Mouse (Mus musculus): Measurements from ENCODE around the gene Nfix. TPM values are rescaled to one million over a fixed set of nuclear protein-coding genes. Genes with fewer than 3 reads are reported as not detected.

Gene Nfix
- polyA plus RNA-seq, 1 experiment from 2014 or later = 11.7 TPM

GRCm38 (mm10) chr8:84718959-84719690 is 81.0 kb downstream of the Nfix start:
- Histone ChIP-seq H3K27ac (replicated peaks) (no peak overlapping the region; the same call in 1 of the 2 replicates), H3K4me1 (peaks cover 71% of the 10 kb centered on the region), H3K27me3 (replicated peaks) (peaks cover 51% of the 10 kb centered on the region), H3K36me3 (peaks cover 49% of the 10 kb centered on the region), H3K9ac (peak overlapping the region; percentile 2; the same call in 1 of the 2 replicates), H3K9me3 (no peaks in the 10 kb centered on the region), H3K4me2 (no peak overlapping the region), H3K4me3 (no peak overlapping the region)
- no peak for ATAC-seq (ENCODE audit: extremely low read depth, insufficient number of reproducible peaks, low FRiP score, low TSS enrichment)
- WGBS = 73% methylated on average over 5 of the region's 5 CpGs

GRCm38 (mm10) chr8:84718476-84718875 is 81.7 kb downstream of the Nfix start:
- Histone ChIP-seq H3K4me1 (peaks cover 71% of the 10 kb centered on the region), H3K27ac (replicated peaks) (no peak overlapping the region), H3K4me3 (no peak overlapping the region), H3K9ac (peak overlapping the region; percentile 2; the same call in 1 of the 2 replicates), H3K9me3 (no peaks in the 10 kb centered on the region), H3K4me2 (no peak overlapping the region), H3K27me3 (replicated peaks) (peaks cover 57% of the 10 kb centered on the region), H3K36me3 (peaks cover 53% of the 10 kb centered on the region)
- no peak for ATAC-seq (ENCODE audit: extremely low read depth, insufficient number of reproducible peaks, low FRiP score, low TSS enrichment)
- 87% methylated on average over 5 of the region's 5 CpGs for WGBS

- H3K36me3 ChIP-seq = peaks cover 48% of the 10 kb centered on the region
- H3K4me1 ChIP-seq = peaks cover 70% of the 10 kb centered on the region
- no peak overlapping the region for H3K4me2 ChIP-seq
- H3K9me3 ChIP-seq = no peaks in the 10 kb centered on the region
- ATAC-seq (ENCODE audit: extremely low read depth, insufficient number of reproducible peaks, low FRiP score, low TSS enrichment) = no peak
- H3K9ac ChIP-seq = 0 out of 2 replicates have a peak overlapping the region, but pooled peaks have one; percentile 10
- H3K4me3 ChIP-seq = no peak overlapping the region
- H3K27me3 ChIP-seq (replicated peaks) = peaks cover 61% of the 10 kb centered on the region
- peak overlapping the region; percentile 20; the same call in 1 of the 2 replicates for H3K27ac ChIP-seq (replicated peaks)
- WGBS = 92% methylated on average over 11 of the region's 11 CpGs
These were observed 83.4 kb downstream of the Nfix start for GRCm38 (mm10) chr8:84716790-84717189.

GRCm38 (mm10) chr8:84715893-84716468 is 84.2 kb downstream of the Nfix start:
- Histone ChIP-seq H3K36me3 (peaks cover 42% of the 10 kb centered on the region), H3K27me3 (replicated peaks) (peaks cover 61% of the 10 kb centered on the region)

GRCm38 (mm10) chr8:84714161-84714560 is 86.0 kb downstream of the Nfix start:
- Histone ChIP-seq H3K4me1 (peaks cover 69% of the 10 kb centered on the region), H3K9ac (peak overlapping the region; percentile 64; the same call in 1 of the 2 replicates), H3K27ac (replicated peaks) (peak overlapping the region; percentile 95), H3K4me3 (no peak overlapping the region), H3K36me3 (peaks cover 29% of the 10 kb centered on the region), H3K4me2 (no peak overlapping the region), H3K9me3 (no peaks in the 10 kb centered on the region), H3K27me3 (replicated peaks) (peaks cover 51% of the 10 kb centered on the region)
- WGBS = 75% methylated on average over 4 of the region's 4 CpGs
- ATAC-seq (ENCODE audit: extremely low read depth, insufficient number of reproducible peaks, low FRiP score, low TSS enrichment) = no peak

More at GRCm38 (mm10) chr8:84715893-84716468, 84.2 kb downstream of the Nfix start:
- peak overlapping the region; percentile 50 for H3K9ac ChIP-seq
- no peak for ATAC-seq (ENCODE audit: extremely low read depth, insufficient number of reproducible peaks, low FRiP score, low TSS enrichment)
- no peaks in the 10 kb centered on the region for H3K9me3 ChIP-seq
- no peak overlapping the region for H3K27ac ChIP-seq (replicated peaks)
- peaks cover 71% of the 10 kb centered on the region for H3K4me1 ChIP-seq
- WGBS = 16% methylated on average over 27 of the region's 27 CpGs
- H3K4me3 ChIP-seq = peak overlapping the region; percentile 10; the same call in 1 of the 2 replicates
- H3K4me2 ChIP-seq = peak overlapping the region; percentile 49

GRCm38 (mm10) chr8:84713381-84713780 is 86.8 kb downstream of the Nfix start:
- 61% methylated on average over 4 of the region's 4 CpGs for WGBS
- Histone ChIP-seq H3K36me3 (peaks cover 23% of the 10 kb centered on the region), H3K9ac (peak overlapping the region; percentile 64), H3K9me3 (no peaks in the 10 kb centered on the region), H3K4me1 (peaks cover 69% of the 10 kb centered on the region), H3K4me3 (no peak overlapping the region), H3K27me3 (replicated peaks) (peaks cover 54% of the 10 kb centered on the region), H3K27ac (replicated peaks) (peak overlapping the region; percentile 95), H3K4me2 (0 out of 2 replicates have a peak overlapping the region, but pooled peaks have one; percentile 16)
- no peak for ATAC-seq (ENCODE audit: extremely low read depth, insufficient number of reproducible peaks, low FRiP score, low TSS enrichment)

- Histone ChIP-seq H3K27ac (replicated peaks) (peak overlapping the region; percentile 95), H3K9me3 (no peaks in the 10 kb centered on the region), H3K27me3 (replicated peaks) (peaks cover 55% of the 10 kb centered on the region), H3K36me3 (peaks cover 24% of the 10 kb centered on the region), H3K4me2 (peak overlapping the region; percentile 16), H3K4me1 (peaks cover 75% of the 10 kb centered on the region), H3K9ac (peak overlapping the region; percentile 64), H3K4me3 (no peak overlapping the region)
- no peak for ATAC-seq (ENCODE audit: extremely low read depth, insufficient number of reproducible peaks, low FRiP score, low TSS enrichment)
- WGBS = 39% methylated on average over 3 of the region's 3 CpGs
These were observed 87.4 kb downstream of the Nfix start for GRCm38 (mm10) chr8:84712759-84713120.

GRCm38 (mm10) chr8:84711933-84712758 is 88.0 kb downstream of the Nfix start:
- Histone ChIP-seq H3K4me2 (peak overlapping the region; percentile 20), H3K4me1 (peaks cover 81% of the 10 kb centered on the region), H3K9me3 (no peaks in the 10 kb centered on the region), H3K36me3 (peaks cover 25% of the 10 kb centered on the region), H3K27me3 (replicated peaks) (peaks cover 55% of the 10 kb centered on the region), H3K4me3 (no peak overlapping the region), H3K27ac (replicated peaks) (peak overlapping the region; percentile 95), H3K9ac (peak overlapping the region; percentile 41)
- peak; percentile 26; the same call in 1 of the 2 replicates for ATAC-seq (ENCODE audit: extremely low read depth, insufficient number of reproducible peaks, low FRiP score, low TSS enrichment)
- WGBS = 29% methylated on average over 11 of the region's 11 CpGs

- 42% methylated on average over 3 of the region's 3 CpGs for WGBS
- peak overlapping the region; percentile 20; the same call in 1 of the 2 replicates for H3K4me2 ChIP-seq
These were observed 88.8 kb downstream of the Nfix start for GRCm38 (mm10) chr8:84711312-84711711.

GRCm38 (mm10) chr8:84709931-84710330 is 90.2 kb downstream of the Nfix start:
- H3K27me3 ChIP-seq (replicated peaks) = peaks cover 56% of the 10 kb centered on the region
- H3K4me1 ChIP-seq = peaks cover 87% of the 10 kb centered on the region
- ATAC-seq (ENCODE audit: extremely low read depth, insufficient number of reproducible peaks, low FRiP score, low TSS enrichment) = no peak
- H3K9me3 ChIP-seq = no peaks in the 10 kb centered on the region
- no peak overlapping the region for H3K4me3 ChIP-seq
- H3K9ac ChIP-seq = peak overlapping the region; percentile 4; the same call in 1 of the 2 replicates
- 100% methylated on average over 1 of the region's 1 CpGs for WGBS
- H3K27ac ChIP-seq (replicated peaks) = peak overlapping the region; percentile 44
- H3K4me2 ChIP-seq = no peak overlapping the region
- peaks cover 19% of the 10 kb centered on the region for H3K36me3 ChIP-seq

More at GRCm38 (mm10) chr8:84711312-84711711, 88.8 kb downstream of the Nfix start:
- ATAC-seq (ENCODE audit: extremely low read depth, insufficient number of reproducible peaks, low FRiP score, low TSS enrichment) = no peak
- Histone ChIP-seq H3K9me3 (no peaks in the 10 kb centered on the region), H3K4me1 (peaks cover 87% of the 10 kb centered on the region), H3K27ac (replicated peaks) (peak overlapping the region; percentile 95), H3K36me3 (peaks cover 19% of the 10 kb centered on the region), H3K9ac (peak overlapping the region; percentile 41), H3K4me3 (no peak overlapping the region), H3K27me3 (replicated peaks) (peaks cover 56% of the 10 kb centered on the region)
